Mouse (Mus musculus) spleen, adult 2 months (tissue): ENCODE data around the gene Micu1.

Experiments
- CTCF ChIP-seq: fragments of 200-500 bp; IDR thresholded peaks from 2 replicates; pipeline ENCODE4 v1.5.1; 2011; ENCODE audit warnings: mild to moderate bottlenecking, inconsistent platforms; ENCODE audit not compliant: insufficient read depth, insufficient read length, insufficient replicate concordance; ENCODE audit errors: extremely low read depth
- POLR2A ChIP-seq: fragments of 200-500 bp; IDR thresholded peaks from 2 replicates; pipeline ENCODE4 v1.6.1; 2011; ENCODE audit warnings: low read depth, low read length, inconsistent platforms

DNA sequence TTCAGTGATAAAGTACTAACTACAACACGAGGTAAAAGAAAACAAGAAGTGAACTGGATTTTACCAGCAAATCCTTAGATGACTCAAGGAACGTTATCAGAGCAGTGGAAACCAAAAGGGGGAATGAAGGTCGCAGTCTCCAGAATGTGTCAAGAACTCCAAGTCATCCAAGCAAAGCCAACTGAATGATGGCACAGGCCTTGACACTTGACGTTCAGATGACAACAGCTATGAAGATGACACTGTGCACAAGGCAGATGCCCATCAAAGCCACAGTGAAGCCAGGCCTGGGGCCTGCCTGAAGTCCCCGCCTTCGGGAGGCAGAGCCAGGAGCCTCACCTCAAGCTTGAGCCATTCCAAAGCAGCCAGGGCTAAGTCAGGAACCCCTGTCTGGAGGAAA, 62.5 kb downstream of the Micu1 start:
- TF ChIP-seq CTCF (no peak), POLR2A (no peak)
